Mouse (Mus musculus): ENCODE results near the gene Zfp871.
"Not testable (repeated sequence)": the region's sequence is repeated elsewhere in the genome, so short reads cannot be mapped to it uniquely, and the experiment has no call there.

The Zfp871 gene

GRCm38 (mm10) chr17:32741057-32741456 is 47.0 kb downstream of the Zfp871 start:
- intact Hi-C loops (cut with DNase I): no loop called here

- intact Hi-C loops (cut with DNase I): loop anchor here (10.0 kb wide), 1 partner anchor 126 kb away; no protein-coding TSS in a partner anchor
Observed at GRCm38 (mm10) chr17:32738406-32738805, 49.7 kb downstream of the Zfp871 start.

- intact Hi-C loops (cut with DNase I): no loop called here
Observed at GRCm38 (mm10) chr17:32729029-32729428, 59.1 kb downstream of the Zfp871 start.

GRCm38 (mm10) chr17:32726360-32726759 is 61.7 kb downstream of the Zfp871 start:
- intact Hi-C loops (cut with DNase I): not testable (repeated sequence)

GRCm38 (mm10) chr17:32722771-32723170 is 65.3 kb downstream of the Zfp871 start:
- intact Hi-C loops (cut with DNase I): no loop called here

GRCm38 (mm10) chr17:32722151-32722550 is 65.9 kb downstream of the Zfp871 start:
- intact Hi-C loops (cut with DNase I): not testable (repeated sequence)
